Mouse (Mus musculus) left cerebral cortex, postnatal 14 days (tissue): ENCODE data around the gene Ift43. TPM values are rescaled to one million over a fixed set of nuclear protein-coding genes. Genes with fewer than 3 reads are reported as not detected.
A peak's percentile ranks its signal among the peaks of the same experiment; 100 is the strongest.

Experiments
- DNase-seq, 2 experiments: peaks; one replicate each; pipeline ENCODE4 v3.0.0; 2021 to 2022; ENCODE audit warnings: low spot score in 2 of 2, mixed read lengths in 1 of 2
- intact Hi-C: fragments of 180-260 bp; cut with DNase I; formaldehyde crosslinking; loops from one replicate; pipeline ENCODE4 v1.15.1; 2025
- total RNA-seq, 2 experiments: library from RNA; stranded (reverse); gene quantifications; 2 replicates each; pipeline ENCODE4 v1.2.3; 2021

Gene Ift43
- total RNA-seq, 2 experiments from 2014 or later: 10.9 to 12.4 TPM

- no peak for DNase-seq
- intact Hi-C loops: loop anchor here (5.0 kb wide), 5 partner anchors 55 to 330 kb away; partner anchors contain the start of gene Flvcr2
Measured at GRCm38 (mm10) chr12:86077322-86077721, 5.0 kb upstream of the Ift43 start.

DNA sequence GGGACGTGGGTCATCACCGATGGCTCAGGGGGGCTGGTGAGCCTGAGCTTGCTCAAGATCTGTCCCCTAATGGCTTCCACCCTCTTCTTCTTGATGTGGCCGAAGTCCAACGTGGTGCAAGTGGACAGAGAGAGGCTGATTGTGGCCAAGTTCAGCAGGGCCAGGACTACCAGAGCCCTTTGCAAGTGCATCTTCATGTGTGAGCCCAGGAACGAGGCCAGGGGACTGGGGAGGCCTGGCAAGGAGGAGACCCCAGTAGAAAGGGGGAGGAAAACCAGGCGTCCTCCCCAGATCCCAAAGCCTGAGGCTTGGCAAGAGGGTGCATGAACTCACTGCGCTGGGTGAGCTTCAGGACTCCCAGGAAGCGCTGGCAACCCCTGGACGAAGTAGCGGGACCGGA lies 4.6 kb upstream of the Ift43 start:
- DNase-seq: no peak
- intact Hi-C loops: loop anchor here (5.0 kb wide), 5 partner anchors 55 to 330 kb away; partner anchors contain the start of gene Flvcr2

GRCm38 (mm10) chr12:86078176-86078552 lies 4.2 kb upstream of the Ift43 start:
- intact Hi-C loops: loop anchor here (5.0 kb wide), 5 partner anchors 56 to 331 kb away; partner anchors contain the start of gene Flvcr2
- no peak for DNase-seq

DNA sequence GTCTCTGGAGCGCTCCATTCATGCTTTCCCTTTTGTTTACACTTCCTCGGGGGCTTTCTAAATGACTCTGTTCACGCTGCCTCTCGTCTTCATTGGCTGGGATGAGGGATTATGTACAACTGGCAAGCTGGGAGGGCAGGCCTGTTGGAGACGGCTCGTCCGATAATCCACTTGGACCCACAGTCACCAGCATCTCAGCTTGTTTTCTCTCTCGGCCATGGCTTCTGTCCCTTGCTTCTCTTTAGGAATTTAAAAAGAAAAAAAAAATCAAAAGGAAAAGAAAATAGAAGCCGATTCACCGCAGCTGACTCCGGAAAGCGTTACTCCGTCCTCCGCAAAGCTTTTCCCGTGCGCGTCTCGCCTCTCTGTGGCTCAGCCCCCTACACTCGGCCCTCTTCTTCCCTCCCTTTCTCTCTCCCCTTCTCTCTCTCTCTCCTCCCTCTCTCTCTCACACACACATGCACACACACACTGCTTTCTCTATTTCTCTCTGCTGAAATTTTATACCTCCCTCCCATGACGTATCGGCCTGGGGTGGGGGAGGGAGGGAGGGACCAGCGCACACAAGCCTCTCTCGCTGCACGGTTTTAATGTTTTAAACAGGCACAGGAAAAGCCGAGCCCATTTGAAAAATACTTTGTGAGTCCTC lies 3.7 kb upstream of the Ift43 start, which contains the start of gene Tgfb3:
TSS of gene Tgfb3 (minus strand) at position 489 of the 649 bp plus-strand sequence.
- peak in 1 of 2 experiments; percentile 44 for DNase-seq
- intact Hi-C loops: loop anchor here (1.0 to 5.0 kb wide), 6 partner anchors 56 to 331 kb away; partner anchors contain the start of gene Flvcr2

DNA sequence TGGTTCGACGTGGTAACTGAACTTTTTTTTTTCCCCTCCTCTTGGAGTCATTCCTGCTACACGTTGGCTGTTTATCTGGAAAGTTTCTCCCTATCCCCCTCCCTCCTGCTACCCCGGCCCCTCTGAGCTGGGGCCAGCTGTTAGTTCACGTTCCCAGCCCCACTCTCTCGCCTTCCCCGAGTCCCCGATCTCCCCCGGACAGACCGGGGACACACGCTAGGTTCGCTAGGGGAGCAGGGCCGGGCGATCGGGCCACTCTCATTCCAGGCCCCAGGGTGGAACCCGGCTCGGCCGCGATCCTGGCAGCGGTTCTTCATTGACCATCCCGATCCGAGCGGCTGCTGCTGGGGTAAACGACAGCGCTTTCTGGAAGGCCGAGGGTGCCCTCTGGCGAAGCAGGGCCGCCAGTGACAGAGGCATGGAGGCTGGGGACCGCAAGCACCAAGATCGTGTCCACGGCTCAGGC lies 3.1 kb upstream of the Ift43 start:
- peak; percentile 90 to 92 for DNase-seq
- intact Hi-C loops: loop anchor here (1.0 to 5.0 kb wide), 6 partner anchors 57 to 332 kb away; partner anchors contain the start of gene Flvcr2

GRCm38 (mm10) chr12:86085873-86086272 lies 3.5 kb downstream of the Ift43 start:
- peak; percentile 63 to 65 for DNase-seq
- intact Hi-C loops: no loop called here

GRCm38 (mm10) chr12:86086550-86086949 lies 4.2 kb downstream of the Ift43 start:
- intact Hi-C loops: no loop called here
- peak; percentile 60 to 85 for DNase-seq

GRCm38 (mm10) chr12:86088042-86088441 lies 5.7 kb downstream of the Ift43 start:
- DNase-seq: no peak
- intact Hi-C loops: no loop called here

DNA sequence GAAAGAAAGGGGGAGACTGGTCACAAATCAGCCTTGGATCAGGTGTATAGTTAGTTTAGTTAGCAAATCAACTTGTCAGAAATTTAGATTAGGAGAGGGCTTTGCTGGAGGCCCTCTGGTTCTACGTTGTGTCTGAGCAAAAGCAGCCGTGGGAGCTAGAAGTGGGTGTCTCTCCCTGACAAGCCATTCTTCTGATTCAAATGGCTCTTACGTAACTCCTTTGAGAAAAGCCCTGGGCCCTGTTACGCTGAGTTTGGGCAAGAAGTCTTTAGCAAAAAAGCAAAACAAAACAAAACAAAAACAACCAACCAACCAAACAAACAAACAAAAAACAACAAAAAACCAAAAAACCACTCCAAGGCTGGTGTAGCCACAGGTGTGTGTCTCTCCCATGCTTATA lies 8.4 kb downstream of the Ift43 start:
- intact Hi-C loops: no loop called here
- no peak for DNase-seq

DNA sequence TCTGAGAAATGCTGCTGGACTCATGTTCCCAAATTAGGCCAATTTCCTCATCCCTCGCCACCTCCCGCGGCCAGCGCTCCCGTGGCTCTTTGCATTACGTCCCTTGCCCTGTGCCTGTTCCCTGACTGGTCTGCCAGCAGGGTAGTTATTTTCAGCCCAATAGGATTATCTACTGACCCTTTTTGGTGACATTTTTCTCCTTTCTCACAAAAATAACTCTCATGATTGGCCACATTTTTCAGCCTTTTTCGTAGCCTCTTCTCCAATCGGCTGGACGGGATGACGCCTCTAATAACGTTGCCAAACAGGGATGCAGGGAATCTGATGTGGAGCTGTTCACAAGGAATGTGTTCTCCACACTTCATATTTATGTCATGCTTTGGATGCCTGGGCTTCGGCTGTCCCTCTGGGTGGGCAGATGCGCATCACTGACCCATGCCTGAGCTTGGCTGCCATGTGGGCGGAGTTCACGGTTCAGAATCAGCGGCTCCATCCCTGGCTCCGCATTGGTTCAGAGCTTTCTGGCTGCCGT lies 9.3 kb downstream of the Ift43 start:
- no peak for DNase-seq
- intact Hi-C loops: no loop called here

- DNase-seq: no peak
- intact Hi-C loops: no loop called here
Measured at GRCm38 (mm10) chr12:86094075-86094474, 11.7 kb downstream of the Ift43 start.

DNA sequence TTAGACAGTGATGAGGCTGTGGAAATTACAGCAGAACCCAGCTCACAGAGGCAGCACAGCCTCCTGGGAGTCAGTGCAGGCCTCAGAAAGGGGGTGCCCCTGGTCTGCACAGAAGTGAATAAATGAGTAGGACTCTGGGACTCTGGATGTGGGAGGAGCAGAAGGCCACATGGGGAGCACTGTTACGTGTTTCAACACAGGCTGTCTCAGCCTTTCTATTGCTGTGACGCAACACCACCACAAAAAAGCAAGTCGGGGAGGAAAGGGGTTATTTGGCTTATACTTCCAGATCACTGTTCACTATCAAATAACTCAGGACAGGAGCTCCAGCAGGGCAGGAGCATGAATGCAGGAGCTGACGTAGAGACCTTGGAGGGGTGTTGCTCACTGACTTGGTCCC lies 13.5 kb downstream of the Ift43 start:
- intact Hi-C loops: no loop called here
- DNase-seq: no peak

DNA sequence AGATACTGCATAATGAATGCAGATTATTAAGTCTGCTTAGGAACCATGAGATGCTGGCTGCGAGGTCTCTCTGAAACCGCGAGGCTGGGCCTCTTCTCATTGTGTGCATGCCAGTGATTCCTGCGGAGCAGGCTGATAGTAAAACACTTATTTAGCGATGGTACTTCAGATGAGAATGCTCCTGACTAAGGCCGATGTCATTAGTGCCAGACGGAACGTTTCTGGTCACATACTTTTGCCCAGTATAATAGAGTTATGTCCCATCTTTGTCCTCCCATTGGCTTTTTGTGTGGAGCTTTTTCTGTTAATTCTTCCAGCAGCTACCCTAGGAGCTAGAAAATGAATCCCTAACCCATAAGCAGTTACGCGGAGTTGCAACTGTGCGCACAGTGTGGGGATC lies 15.4 kb downstream of the Ift43 start:
- intact Hi-C loops: no loop called here

DNA sequence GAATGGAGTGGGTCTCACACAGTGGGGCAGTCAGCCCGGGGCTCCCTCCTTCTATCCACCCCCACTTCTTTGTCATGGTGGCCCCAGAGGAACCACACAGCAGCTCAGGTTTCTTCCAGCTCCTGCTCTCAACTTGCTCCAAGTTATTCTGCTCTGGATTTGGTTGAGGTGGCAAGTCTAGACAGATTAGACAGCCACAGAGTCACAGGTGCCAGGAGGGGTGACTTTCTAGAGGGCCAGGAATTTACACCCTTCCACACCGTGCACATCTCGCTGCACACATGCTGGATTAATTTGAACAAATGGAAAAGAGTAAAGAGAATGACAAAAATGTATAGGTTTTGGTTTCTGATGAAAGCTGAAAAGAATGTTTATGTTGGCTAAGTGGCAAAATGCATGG lies 18.4 kb downstream of the Ift43 start:
- intact Hi-C loops: no loop called here
- no peak for DNase-seq

More for the DNA sequence above, 15.4 kb downstream of the Ift43 start:
- DNase-seq: no peak

- intact Hi-C loops: no loop called here
Measured at GRCm38 (mm10) chr12:86102686-86103085, 20.3 kb downstream of the Ift43 start.

DNA sequence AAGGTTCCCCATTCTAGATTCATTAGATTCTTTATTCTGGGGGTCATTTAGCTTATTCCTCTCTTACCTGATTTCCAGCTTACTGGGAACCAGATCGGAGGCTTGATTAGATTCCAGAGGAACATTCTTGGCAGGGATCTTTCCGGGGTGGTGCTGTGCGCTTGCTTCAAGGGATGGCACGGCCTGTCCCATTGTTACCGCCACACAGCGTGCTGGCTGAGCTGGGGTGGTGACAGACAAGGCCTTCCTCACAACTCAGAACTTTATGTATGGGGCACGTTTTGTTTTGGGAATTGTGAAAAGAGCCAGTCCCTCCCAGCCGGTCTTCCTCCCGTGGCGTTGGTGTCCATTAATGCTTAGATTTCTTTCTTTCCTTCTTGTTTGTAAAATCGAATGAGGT lies 21.1 kb downstream of the Ift43 start:
- intact Hi-C loops: no loop called here
- no peak for DNase-seq

More at GRCm38 (mm10) chr12:86102686-86103085, 20.3 kb downstream of the Ift43 start:
- DNase-seq: no peak

DNA sequence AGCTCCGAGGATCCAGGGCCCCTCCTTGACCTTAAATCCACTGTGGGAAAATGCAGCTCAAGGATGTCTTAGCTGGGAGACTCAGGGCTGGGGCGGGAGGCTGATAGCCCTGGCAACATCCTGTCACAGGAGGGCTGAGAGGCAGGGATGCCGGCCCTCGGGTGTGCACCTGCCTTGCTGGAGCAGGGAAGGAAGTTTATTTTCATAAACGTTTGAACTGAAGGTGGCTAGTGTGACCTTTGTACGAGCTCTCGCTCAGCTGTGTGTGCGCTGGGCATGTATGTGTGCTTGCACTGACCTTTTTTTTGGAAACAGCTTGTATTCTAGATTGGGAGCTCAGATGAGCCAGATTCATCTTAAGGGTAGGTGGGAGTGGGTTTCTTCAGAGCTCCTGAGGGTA lies 21.5 kb downstream of the Ift43 start:
- intact Hi-C loops: no loop called here
- DNase-seq: no peak

- DNase-seq: no peak
- intact Hi-C loops: no loop called here
Measured at GRCm38 (mm10) chr12:86104297-86104696, 22.0 kb downstream of the Ift43 start.

DNA sequence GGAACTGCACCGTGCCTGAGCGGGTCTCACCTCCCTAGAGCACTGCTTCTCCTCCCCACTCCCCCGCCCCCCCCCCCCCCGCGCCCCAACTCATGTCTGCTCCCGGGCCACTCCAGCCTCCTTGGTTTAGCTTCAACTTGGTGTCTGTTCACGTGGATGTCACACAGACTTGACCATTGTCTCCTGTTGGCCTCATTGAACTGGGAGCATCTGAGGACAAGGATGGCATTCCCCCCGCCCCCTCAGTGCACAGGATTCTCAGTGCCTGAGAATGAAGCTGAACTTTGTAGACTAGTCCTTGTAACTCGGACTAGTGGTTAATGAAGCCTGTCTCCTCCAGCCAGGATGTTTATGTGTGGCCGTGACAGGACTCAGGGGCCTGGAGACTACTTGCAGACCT lies 23.2 kb downstream of the Ift43 start:
- no peak for DNase-seq
- intact Hi-C loops: no loop called here

DNA sequence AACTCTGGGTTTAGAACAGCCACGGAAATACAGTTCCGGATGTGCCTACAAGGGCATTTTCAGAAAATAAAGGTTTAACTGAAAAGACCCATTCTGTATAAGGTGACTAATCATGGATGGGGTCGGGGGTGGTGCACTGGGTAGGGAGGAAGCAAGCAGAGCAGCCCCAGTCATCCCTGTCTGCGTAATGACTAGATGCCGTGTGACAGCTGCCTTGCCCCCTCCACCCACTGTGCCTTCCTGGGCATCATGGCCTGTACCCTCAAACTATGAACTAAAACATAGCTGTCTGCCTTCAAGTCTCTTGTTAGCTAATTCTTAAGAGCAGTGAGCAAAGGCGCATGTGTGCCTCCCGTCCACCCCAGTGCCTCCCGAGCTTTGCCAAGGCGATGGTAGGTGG lies 23.7 kb downstream of the Ift43 start:
- intact Hi-C loops: no loop called here
- DNase-seq: no peak

DNA sequence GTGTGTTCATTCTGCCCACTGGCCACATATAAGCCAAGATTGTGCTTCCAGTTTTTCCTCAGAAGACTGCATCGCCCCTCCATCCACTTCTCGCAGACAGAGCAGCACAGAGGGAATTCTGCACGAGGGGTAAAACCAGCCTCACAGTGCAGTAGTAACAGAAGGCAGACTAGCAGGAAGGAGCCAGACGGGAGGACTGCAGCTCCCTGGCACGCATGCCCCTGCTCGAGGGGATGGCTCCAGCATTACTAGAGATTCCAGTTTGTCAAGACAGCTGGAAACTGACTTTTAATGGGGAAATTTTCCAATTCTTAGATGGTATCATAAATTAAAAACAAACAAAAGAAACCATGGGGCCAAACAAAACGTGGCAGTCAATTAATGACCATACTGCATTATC lies 25.3 kb downstream of the Ift43 start:
- no peak for DNase-seq
- intact Hi-C loops: no loop called here
